Mouse (Mus musculus): ENCODE data around the gene Gad1.

Gad1 gene

DNA sequence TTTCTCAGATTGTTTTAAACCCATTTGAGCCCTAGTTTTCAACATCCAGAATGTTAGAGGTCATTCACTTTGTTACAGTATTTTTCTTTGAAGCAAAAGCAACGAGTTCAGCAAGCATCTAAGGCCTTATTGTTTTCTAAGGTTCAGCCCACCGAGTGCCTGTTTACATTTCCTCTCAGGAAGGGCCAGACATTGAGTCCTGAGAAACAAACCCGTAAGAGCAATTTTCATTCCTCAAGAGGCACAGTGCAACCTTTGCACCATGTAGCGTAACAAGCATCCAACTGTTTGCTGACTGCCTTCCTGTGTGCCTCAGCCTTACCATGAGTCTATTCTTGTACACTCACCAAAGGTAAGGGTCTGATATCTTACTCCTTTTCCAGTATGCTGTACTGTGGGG is at the start of gene Gad1:
Gene Gad1 (plus strand): TSS at position 301 of the 400 bp plus-strand sequence.
- no peak for DNase-seq (ENCODE audit: low spot score)

DNA sequence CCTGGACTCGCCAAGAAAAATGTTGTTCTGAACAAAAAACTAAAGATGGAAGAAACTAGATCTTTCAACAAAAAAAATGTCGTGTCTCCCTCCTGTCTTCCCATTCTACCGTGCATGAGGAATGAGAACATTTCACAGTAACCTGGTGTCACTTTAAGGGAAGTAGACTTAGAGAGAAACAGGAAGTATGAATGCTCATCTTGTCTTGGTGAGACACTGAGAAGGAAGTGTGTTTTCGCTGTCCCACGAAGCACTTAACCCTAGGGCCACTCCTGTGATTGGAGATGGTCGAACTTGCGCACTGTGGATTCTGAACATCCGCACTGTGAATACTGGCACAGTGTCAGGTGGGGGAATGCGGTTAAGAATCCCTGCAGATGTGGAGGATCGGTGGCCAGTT is 49.4 kb upstream of the Gad1 start:
- no peak for DNase-seq (ENCODE audit: low spot score)

DNA sequence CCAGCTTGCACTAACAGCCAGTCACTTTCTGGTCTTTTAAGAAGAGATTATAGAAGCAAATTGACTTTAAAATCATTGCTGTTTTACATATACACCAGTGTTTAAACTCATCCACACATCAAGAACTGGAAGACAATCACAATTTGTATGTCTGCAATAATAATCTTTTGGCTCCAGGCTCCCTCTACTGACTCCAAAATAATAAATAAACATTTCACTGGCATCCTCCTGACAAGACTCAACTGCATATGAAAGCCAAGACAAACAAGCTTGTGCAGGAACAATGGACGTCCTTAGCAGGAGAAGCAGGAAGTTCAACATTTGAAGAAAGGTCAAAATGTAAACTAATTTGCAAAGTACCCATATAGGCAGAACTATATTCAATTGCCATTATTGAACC is 47.6 kb upstream of the Gad1 start:
- DNase-seq (ENCODE audit: low spot score), result peak; percentile 22

DNA sequence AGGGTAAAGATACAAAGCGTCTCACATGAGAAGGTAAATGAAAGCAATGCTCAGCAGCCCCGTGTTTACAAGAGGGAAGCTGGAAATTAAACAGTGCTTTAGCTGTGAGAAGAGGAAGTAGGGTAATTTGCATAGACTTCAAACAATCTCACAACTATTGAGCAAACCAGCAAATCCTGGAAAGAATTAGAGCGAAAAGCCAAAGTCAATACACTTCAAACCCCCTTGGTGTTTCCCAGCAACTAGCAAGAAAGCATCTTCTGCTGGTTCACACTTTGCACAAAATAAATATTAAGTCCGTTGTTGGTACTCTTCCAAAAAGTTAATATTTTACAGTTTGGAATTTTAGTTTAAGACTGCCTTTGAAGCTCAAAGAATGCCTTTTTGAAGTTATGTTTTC is 47.0 kb upstream of the Gad1 start:
- DNase-seq (ENCODE audit: low spot score), result peak; percentile 69

DNA sequence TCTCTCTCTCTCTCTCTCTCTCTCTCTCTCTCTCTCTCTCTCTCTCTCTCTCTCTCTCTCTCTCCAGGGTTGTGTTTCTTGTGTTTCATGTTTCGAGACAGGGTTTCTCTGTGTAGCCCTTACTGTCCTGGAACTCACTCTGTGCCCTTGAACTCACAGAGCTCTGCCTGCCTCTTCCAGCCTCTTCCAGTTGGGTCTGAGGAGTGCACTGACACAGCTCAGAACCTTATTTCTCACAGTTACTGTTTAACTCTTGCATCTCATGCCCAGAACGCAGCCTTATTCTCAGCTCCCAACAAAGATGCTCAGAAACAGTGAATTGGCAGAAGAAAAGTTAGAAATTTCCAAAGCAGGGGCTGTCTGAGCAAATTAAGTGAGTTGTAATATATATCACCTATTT is 46.5 kb upstream of the Gad1 start:
- no peak for DNase-seq (ENCODE audit: low spot score)

DNA sequence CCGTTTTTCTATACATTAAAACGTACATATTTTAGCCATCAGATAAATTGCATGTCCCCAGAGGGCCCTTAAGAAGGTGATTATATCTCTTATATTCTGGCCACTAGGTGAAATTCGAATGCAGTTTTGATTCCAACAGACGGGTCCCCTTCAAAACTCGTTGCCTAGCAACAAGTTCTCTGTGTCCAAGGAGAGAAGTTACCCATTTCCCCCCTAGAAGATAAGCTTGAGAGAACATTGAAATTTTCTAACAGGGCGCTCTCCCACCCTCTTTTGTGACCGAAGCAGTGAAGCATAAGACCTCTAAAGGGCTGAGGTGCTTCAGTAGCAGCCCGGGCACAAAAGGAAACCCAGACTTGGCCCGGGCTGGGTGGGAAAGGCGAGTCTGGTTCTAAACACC is 44.4 kb upstream of the Gad1 start, which contains the start of gene Erich2:
Gene Erich2 (plus strand): TSS at position 324 of the 400 bp plus-strand sequence.
- no peak for DNase-seq (ENCODE audit: low spot score)

DNA sequence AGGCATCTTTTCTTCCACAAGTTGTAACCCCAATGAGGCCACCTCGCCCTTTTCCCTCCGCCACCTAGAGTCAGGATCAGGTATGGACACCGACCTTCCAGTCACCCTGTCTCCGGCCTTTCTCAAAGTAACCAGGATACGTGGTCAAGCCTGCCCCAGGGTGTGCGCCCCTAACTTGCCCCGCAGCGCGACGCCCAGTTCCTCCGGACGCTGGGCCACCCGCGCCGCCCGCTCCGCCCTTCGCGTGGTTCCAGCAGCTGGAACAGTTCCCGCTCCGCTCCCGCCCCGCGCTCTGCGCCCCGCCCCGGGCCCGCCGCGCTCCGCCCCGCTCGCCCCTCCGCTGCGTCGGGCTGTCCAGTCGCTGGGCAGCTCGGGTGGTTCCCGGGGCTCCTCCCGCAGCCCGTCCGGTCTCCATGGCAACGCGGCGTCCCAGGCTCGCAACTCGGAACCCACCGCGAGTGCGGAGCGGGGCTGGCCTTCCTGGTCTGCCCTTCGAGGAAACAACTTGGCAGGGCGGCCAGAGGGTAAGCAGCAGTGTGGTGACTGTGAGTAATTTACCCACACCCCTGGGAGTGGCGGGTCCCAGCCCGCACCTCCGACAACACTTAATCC is 43.7 kb upstream of the Gad1 start:
- DNase-seq (ENCODE audit: low spot score), result peak; percentile 80

DNA sequence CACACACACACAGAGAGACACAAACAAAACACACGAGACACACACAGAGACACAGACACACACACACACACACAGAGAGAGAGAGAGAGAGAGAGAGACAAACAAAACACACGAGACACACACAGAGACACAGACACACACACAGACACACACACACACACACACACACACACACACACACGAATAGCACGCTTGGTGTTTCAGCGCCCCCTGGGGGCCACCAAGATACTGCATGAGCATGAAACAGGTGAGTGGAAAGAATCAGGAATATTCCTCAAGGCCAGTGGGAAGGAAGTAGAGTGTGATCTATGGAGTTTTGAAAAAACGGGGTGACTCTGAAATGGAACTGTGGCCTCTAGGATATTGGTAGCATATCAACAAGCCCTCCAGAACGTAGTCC is 14.6 kb upstream of the Gad1 start:
- peak; percentile 30 for DNase-seq (ENCODE audit: low spot score)

DNA sequence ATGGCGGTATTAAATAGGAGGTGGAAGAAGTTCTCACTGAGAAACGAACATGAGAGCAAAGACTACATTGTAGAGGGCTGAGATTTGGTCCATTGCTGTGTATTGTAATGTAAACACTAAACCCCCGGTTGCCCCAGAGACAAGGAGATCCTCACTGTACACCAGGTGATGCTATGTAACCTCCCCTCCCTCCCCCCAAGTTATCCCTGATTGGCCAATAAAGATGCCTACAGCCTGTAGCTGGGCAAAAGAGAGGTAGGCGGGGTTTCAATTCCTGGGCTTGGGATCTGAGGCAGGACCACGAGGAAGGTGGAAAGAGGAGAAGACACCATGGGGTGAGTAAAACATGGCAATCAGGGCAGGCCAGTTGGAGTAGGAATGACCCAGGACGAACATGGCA is 2.2 kb upstream of the Gad1 start:
- no peak for DNase-seq (ENCODE audit: low spot score)

DNA sequence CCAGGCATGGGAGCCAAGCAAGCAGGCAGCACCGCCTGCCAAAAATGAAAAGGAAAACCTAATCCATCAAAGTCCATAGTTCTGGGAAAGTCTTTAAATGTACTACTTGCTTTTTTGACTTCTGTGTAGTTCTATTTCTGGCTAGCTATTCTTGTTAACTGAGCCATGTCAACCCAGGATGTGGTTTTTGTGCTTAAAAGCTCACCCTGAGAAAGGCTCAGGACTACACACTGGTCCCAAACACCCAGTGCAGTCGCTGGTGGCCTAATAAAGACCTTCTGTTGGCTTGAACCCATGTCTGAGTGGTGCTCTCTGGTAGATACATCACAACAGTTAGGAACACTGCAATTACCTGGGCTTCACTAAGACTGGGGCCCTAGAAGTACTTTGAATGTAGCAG is 1.4 kb upstream of the Gad1 start:
- DNase-seq (ENCODE audit: low spot score), result no peak

DNA sequence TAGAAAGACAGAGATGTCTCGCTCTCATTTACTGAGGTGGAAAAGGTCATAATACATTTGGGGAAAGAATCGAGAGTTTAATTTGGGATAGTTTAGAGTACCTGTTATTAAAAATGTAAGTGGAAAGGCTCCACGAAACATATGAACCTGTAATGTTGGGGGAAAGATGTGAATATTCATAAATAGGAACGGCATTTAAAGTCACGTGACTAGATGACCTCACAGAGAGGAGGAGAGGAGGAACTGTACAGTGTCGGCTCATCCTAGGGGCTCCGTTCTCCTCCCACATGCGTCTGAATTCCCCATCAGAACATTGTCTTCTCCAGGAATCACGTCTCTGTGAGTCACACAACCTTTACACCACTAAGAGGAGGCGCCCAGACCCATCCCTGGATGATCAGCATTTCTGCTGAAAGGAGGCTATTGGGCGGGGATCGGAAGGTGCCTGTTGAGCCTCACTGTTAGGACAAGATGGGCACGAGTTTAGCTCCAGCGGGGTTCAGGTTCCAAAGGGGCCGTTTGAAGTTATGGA is 739 bp upstream of the Gad1 start:
- DNase-seq (ENCODE audit: low spot score), result no peak

DNA sequence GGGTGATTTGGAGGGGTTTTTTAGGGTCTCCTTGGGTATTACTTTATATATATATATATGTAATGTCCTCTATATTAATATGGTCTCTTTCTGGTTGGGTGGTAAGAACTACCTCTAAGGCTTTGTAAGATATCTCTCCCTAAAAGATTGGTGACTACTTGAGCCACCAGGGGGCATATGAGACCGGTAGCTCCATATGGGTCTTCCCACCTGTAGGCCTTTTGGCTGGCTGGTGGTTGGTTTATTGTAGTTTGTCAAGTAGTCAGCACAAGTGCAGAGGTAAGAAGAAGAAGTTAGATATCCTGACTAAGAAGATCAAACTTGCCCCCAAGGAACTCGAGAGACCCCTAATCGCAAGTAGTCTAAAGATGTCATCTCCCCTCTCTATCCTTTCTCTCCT is 954 bp downstream of the Gad1 start:
- no peak for DNase-seq (ENCODE audit: low spot score)

DNA sequence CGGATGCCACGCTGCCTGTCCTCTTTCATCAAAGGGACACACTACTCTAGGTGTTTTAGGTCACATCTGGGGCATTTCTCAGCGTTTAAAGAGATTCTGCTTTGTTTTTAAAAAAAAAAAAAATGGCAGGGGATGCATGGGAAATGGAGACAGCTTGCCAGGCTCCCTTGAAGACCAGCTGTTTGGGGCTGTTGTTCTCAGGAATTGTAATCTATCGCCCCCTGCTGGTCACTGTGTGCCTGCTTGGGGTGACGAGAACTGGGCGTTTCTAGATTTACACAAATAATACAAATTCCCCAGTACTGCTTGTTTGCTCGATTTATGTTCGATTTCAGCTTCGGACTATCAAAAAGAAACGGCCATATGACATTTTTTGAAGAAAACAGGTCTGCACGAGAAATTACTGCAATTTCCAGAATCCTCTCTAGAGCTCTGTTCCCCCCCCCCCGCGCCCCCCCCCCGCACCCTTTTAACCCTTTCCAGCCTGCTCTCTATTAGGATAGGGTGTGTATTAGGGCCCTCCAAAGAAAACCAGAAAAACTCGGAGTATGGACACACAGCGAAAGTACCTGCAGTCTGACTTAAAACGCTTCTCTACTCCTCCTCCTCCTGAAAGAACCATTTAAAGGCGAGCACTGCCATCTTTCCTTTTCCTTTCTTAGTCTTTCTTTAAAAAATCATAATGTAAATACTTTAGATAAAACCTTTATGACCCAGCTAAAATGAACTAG is 5.4 kb downstream of the Gad1 start:
- peak; percentile 80 for DNase-seq (ENCODE audit: low spot score)

DNA sequence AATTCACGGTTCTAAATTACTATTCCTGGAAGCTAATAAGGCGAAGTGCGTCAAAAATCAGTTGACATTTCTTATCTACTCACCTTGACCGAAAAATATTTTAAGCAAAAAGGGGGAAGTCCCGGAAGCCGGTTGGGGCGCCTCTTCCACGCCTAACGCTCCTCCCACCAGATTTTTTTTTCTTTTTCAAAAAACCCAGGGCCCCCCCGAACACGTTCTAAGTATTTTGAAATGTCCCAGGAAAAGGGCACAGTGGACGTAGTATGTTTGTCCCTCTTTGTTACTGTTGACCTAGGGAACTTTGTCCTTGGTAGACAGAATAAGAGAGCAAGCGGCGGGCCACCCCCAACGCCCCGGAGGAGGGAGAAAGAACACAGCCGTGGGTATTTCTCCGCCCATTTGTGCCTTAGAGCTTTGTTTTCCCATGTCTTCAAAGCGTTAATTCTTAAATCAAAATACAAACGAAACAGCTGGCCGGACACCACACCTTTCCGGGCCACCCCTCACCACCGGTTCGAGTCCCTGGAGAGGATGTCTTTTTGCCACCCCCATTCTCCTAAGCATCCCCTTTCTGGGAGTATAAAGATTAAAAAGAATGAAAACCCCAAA is 6.1 kb downstream of the Gad1 start:
- peak; percentile 6 for DNase-seq (ENCODE audit: low spot score)

DNA sequence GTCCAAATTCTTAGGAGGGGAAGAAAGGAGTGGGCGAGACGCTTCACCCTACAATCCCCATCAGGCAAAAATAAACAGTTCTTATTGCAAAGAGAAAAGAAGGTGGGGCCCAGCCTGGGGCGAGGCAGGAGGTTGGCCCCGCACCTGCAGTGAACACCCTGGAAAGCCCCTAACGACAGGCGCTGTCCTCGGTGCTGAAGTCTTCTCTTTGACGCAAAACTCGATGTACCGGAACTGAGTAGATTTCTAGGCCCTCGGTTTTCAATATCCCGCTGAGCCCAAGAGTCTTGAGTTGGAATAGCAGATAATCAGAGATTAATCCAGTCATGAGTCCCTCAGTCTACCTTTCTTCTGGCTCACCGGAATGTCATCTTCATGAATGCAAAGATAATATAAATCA is 6.6 kb downstream of the Gad1 start:
- peak; percentile 68 for DNase-seq (ENCODE audit: low spot score)

DNA sequence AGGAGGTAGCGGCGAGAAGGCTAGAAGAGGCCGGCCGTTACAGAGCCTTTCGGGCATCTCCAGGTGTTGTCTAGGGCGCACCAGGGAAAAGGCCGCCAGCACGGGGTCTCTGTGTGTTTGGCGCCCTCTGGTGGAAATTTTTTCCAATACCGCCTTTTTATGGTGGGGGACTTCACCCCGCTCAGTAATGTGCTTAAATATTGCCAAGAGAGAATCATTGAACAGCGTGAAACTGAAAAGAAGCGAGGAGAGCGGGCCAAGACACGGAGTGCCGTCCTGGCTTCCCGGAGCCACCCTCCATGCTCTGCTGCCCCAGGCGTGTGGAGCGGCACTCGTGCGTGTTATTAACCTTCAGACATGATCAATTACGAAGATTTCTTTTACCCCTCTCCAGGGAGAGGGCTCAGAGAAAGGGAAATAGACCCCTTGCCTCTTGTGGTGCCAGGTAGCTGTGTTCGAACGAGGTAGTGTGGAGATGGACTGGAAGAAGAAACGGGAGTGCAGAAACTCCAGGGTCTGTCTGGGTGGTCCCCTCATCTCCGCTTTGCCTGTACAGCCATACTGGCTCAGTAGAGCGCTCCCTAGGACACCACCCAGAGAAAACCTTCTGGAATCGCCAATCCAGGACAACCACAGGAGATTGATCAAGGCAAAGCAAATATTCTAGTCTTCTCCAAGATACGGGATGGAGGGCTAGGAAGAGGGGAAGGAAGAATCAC is 8.4 kb downstream of the Gad1 start:
- peak; percentile 35 for DNase-seq (ENCODE audit: low spot score)

DNA sequence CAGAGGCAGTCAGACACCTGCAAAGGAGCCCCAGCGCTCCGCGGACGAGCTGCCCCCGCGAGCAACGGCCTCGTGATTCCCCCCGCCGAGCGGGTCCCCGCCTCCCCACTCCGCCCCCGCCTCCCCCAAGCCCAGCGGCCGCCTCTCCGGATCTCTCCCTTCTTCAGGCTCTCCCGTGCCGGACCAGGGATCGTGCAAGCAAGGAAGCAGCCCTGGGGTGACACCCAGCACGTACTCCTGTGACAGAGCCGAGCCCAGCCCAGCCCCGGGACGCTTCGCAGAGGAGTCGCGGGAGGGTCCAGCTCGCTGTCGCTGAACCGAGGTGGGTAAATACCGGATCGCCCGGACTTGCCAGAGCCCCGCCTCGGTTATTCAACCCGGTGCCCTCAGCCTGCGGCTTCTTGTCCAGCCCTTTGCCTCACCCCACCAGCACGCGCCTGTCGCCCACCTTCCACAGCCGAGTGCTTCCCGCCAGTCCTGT is 9.2 kb downstream of the Gad1 start:
- no peak for DNase-seq (ENCODE audit: low spot score)

DNA sequence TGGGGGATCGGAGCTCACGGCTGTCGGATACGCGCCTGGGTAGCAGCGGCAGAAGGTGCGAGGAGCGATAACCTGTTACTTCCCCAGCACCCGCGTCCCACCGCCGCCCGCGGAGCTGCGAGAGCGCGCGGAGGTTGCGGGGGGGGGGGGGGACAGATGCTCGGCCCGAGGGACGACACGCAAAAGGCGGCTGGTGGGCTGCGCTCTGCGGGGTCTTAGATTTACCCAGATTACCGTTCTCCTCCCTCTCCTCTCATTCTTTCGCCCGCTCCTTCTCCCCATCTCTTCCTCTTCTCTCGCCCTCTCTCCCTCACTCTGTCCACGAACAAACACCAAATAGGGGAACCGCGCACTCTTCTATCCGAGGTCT is 9.7 kb downstream of the Gad1 start:
- no peak for DNase-seq (ENCODE audit: low spot score)

DNA sequence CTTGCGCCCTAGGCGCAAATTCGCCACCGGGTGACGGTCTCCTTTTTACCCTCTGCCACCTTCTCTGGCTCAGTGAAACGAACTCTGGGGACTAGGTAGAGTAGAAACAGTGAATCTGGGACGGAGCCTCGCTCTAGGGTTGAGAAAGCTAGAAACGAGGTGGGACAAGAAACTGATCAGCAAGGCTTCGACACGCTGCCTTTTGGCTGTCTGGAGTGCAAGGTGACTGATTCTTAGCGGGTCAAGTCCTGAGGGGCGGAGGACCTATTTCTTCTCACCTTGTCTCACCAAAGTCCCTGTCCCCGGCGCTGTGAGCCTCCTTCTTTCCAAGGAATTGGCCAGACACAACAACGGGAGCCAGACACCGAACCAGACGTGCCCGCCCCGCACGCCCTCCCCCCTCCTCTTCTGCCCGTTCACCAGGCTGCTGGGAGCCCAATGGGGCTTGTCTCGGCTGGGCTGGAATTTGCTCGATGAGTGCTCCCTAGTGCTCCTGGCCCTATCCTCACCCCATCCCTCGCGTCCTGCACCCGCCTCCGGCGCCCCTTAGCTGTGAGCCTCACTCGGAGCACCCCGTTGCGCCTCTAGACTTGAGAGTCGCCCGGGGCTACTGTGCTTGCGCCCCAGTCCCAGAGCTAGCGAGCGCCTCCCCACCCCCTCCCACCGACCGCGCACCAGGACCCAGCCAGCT is 10.3 kb downstream of the Gad1 start:
- DNase-seq (ENCODE audit: low spot score), result no peak

DNA sequence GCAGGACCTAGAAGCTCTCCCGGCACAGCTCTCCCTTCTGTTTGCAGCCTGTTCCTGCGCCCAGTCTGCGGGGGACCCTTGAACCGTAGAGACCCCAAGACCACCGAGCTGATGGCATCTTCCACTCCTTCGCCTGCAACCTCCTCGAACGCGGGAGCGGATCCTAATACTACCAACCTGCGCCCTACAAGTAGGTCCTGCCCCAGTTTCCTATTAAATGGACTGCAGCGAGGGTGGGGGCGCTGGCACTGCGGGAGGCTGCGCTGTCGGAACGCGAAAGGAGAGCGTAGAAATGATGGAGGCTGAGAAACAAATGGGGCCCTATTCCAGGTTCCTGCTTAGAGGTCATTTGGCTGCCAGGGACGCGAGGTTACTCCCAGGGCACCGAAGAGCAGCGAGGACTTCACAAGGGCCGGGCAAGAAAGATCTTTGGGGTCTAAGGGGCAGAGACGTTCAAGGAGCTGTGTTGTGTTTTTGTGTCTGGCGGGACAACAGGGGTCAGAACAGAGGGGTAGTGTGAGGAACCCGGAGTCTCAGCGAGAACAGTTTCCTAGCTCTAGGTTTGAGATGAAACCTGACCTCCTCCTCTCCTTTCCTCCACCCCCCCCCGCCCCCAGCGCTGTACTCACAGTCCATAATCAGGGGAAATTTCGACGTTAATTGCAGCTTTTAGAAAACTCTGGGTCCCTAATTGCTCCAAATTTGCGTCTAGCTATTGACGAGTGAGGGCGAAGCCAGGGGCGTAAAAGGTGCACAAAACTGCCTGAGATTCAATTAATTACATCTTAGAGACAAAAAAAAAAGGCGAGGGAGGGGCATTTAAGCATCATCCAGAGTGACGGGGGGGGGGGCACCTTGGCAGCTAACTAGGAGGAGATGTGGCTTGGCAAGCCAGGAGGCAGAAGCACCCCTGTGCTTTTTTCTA is 11.1 kb downstream of the Gad1 start:
- no peak for DNase-seq (ENCODE audit: low spot score)

Measured in lung, postnatal 25 days (tissue).